Mouse (Mus musculus): ENCODE measurements around the gene Rtn4rl1. TPM values are rescaled to one million over a fixed set of nuclear protein-coding genes. Genes with fewer than 3 reads are reported as not detected.

Rtn4rl1 gene
- polyA plus RNA-seq, 1 experiment from 2014 or later = 4.2 TPM

DNA sequence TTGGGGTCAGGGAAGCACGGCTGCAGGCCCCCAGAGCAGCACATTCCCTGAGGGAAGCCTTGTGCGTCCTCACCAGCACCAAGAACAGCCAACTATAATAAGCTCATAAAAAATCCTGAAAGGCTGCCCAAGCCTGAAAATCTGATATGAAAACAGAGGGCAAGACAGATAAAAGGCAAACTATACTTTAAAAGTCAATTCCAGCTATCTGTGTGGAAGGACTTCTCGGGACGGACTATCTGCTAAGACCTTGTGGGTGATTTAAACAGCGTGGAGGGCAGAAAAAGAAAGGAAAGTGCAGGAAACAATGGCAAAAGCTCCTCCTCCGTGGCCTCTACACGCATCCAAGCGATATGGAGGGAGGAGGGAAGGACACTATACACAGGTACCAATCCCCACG, 111.2 kb downstream of the Rtn4rl1 start:
- Histone ChIP-seq H3K36me3 (ENCODE audit: control insufficient read depth, insufficient read depth, low read length) (peaks cover 80% of the 10 kb centered on the region), H3K9ac (ENCODE audit: low read depth, low read length) (no peak overlapping the region), H3K4me1 (ENCODE audit: control insufficient read depth, insufficient read depth, low read length) (no peaks in the 10 kb centered on the region), H3K27ac (ENCODE audit: low read depth, low read length) (no peak overlapping the region), H3K9me3 (ENCODE audit: control insufficient read depth, low read length) (no peaks in the 10 kb centered on the region), H3K4me3 (ENCODE audit: low read length) (no peak overlapping the region), H3K4me2 (replicated peaks; ENCODE audit: low read depth, low read length) (no peak overlapping the region), H3K27me3 (ENCODE audit: control insufficient read depth, insufficient read depth, low read length) (no peaks in the 10 kb centered on the region)
- WGBS = 82% methylated on average over 9 of the region's 9 CpGs
- no peak for ATAC-seq (ENCODE audit: low FRiP score, low TSS enrichment)

DNA sequence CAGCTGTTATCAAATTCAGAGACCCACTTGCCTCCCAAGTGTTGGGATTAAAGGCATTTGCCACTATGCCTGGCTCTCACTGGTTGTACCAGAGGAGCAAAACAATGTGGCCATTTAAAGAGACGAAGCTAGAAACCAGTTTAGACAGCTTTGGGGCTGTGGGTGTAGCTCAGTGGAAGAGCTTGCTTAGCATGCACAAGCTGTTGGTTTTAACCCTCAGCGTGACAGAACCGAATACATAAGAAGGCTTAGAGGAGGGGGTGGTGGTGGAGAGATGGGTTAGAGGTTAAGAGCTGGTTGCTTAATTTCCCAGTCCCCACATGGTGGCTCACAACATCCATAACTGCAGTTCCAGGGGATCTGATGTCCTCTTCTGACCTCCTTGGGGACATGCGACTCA, 115.1 kb downstream of the Rtn4rl1 start:
- H3K9ac ChIP-seq (ENCODE audit: low read depth, low read length) = no peak overlapping the region
- H3K4me2 ChIP-seq (replicated peaks; ENCODE audit: low read depth, low read length) = no peak overlapping the region
- H3K4me1 ChIP-seq (ENCODE audit: control insufficient read depth, insufficient read depth, low read length) = no peaks in the 10 kb centered on the region; the same call in 1 of the 2 replicates
- H3K9me3 ChIP-seq (ENCODE audit: control insufficient read depth, low read length) = no peaks in the 10 kb centered on the region
- H3K27me3 ChIP-seq (ENCODE audit: control insufficient read depth, insufficient read depth, low read length) = no peaks in the 10 kb centered on the region
- 90% methylated on average over 4 of the region's 4 CpGs for WGBS
- H3K4me3 ChIP-seq (ENCODE audit: low read length) = no peak overlapping the region
- ATAC-seq (ENCODE audit: low FRiP score, low TSS enrichment) = no peak
- no peak overlapping the region for H3K27ac ChIP-seq (ENCODE audit: low read depth, low read length)
- H3K36me3 ChIP-seq (ENCODE audit: control insufficient read depth, insufficient read depth, low read length) = peaks cover 76% of the 10 kb centered on the region

DNA sequence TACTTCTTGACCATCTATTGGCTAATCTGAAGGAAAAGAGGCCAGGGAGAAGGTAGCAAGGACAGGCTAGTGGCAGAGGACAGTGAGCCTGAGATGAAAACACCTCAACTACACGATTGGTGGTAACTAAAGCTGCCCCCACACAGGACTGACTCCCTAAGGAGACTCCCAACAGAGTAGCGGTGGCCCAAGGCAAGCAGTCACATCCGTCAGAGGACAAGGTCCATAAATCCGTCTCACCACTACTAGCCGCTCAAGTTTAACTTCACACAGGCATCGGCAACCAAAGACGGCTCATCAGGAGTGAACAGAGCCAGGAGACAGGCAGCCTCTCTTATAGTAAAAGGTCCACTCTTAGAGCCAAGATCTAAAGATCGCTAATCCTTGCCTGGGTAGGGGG, 117.2 kb downstream of the Rtn4rl1 start:
- ATAC-seq (ENCODE audit: low FRiP score, low TSS enrichment) = peak; percentile 81
- Histone ChIP-seq H3K4me2 (replicated peaks; ENCODE audit: low read depth, low read length) (no peak overlapping the region), H3K27me3 (ENCODE audit: control insufficient read depth, insufficient read depth, low read length) (no peaks in the 10 kb centered on the region), H3K4me1 (ENCODE audit: control insufficient read depth, insufficient read depth, low read length) (no peaks in the 10 kb centered on the region; the same call in 1 of the 2 replicates), H3K27ac (ENCODE audit: low read depth, low read length) (no peak overlapping the region), H3K9ac (ENCODE audit: low read depth, low read length) (no peak overlapping the region), H3K9me3 (ENCODE audit: control insufficient read depth, low read length) (no peaks in the 10 kb centered on the region), H3K4me3 (ENCODE audit: low read length) (no peak overlapping the region), H3K36me3 (ENCODE audit: control insufficient read depth, insufficient read depth, low read length) (peaks cover 86% of the 10 kb centered on the region)
- 34% methylated on average over 8 of the region's 8 CpGs for WGBS

DNA sequence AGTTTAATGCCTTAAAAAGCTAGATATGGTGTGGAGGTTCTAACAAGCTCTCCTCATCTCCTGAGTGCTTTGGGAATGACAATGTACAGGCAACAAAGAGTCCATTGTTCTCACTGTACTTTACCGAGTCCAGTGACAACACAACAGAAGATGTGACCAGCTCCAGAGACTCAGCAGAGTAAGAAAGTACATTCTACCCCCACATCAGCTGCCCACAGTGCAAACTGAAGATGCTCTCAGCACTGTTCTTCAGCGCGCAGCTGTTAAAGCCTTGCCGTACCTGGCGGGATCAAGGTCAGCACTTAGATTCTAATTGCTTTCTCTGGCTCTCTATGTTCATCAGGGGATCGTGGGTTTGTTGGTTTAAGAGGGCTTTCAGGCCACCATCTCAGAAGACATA, 118.2 kb downstream of the Rtn4rl1 start:
- Histone ChIP-seq H3K27me3 (ENCODE audit: control insufficient read depth, insufficient read depth, low read length) (no peaks in the 10 kb centered on the region), H3K9me3 (ENCODE audit: control insufficient read depth, low read length) (no peaks in the 10 kb centered on the region), H3K4me3 (ENCODE audit: low read length) (no peak overlapping the region), H3K36me3 (ENCODE audit: control insufficient read depth, insufficient read depth, low read length) (peaks cover 83% of the 10 kb centered on the region), H3K9ac (ENCODE audit: low read depth, low read length) (no peak overlapping the region), H3K4me2 (replicated peaks; ENCODE audit: low read depth, low read length) (no peak overlapping the region), H3K27ac (ENCODE audit: low read depth, low read length) (no peak overlapping the region), H3K4me1 (ENCODE audit: control insufficient read depth, insufficient read depth, low read length) (no peaks in the 10 kb centered on the region; the same call in 1 of the 2 replicates)
- ATAC-seq (ENCODE audit: low FRiP score, low TSS enrichment) = no peak
- WGBS = 89% methylated on average over 6 of the region's 6 CpGs

DNA sequence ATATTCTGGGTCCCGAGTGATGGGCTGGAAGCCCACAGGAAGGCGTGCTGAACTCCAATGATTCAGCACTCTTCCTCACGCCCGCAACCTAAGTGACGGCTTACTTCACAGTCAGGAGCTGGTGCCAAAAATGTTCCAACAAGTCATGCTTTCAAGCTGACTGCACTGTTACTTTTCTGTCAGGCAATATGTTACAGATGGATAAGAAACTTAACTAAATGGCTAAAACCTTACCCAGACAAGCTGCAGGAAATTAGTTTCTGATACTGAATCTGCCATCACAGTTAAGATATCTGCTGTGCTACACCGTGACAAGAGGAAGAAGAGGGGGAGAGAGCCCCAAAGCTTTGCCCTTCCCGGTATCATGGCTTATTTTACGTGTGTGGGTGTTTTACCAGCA, 120.3 kb downstream of the Rtn4rl1 start:
- no peak for ATAC-seq (ENCODE audit: low FRiP score, low TSS enrichment)
- no peaks in the 10 kb centered on the region for H3K9me3 ChIP-seq (ENCODE audit: control insufficient read depth, low read length)
- 86% methylated on average over 8 of the region's 8 CpGs for WGBS
- no peaks in the 10 kb centered on the region; the same call in 1 of the 2 replicates for H3K4me1 ChIP-seq (ENCODE audit: control insufficient read depth, insufficient read depth, low read length)
- H3K27ac ChIP-seq (ENCODE audit: low read depth, low read length) = no peak overlapping the region
- H3K4me3 ChIP-seq (ENCODE audit: low read length) = no peak overlapping the region
- H3K4me2 ChIP-seq (replicated peaks; ENCODE audit: low read depth, low read length) = no peak overlapping the region
- H3K27me3 ChIP-seq (ENCODE audit: control insufficient read depth, insufficient read depth, low read length) = no peaks in the 10 kb centered on the region
- H3K36me3 ChIP-seq (ENCODE audit: control insufficient read depth, insufficient read depth, low read length) = peaks cover 74% of the 10 kb centered on the region
- H3K9ac ChIP-seq (ENCODE audit: low read depth, low read length) = no peak overlapping the region

MicroRNAs encoded within 50 kb of the gene (microRNA counts, 519-probe panel; counts per million panel counts)
- 5,958 counts per million, percentile 60 among the panel's probes with 10 or more counts for microRNA mmu-miR-132
- not detected for microRNA mmu-miR-212

Small RNA genes lying within 50 kb of the gene (microRNA-seq; reads per million reads assigned to microRNA genes)
- gene Mir132 (484 reads per million, percentile 72 among the genes with 10 or more reads in this experiment), gene Mir212 (66.7 reads per million, percentile 48 among the genes with 10 or more reads in this experiment)

Other genes with a start within 250 kb of the Rtn4rl1 start
- 16.9 and 26.6 TPM in 2 replicates for gene Hic1, start 24.3 kb upstream of the Rtn4rl1 start, polyA plus RNA-seq (2014; fragmentation: Nextera tagmentation; extraction: Ambion mirVana)
- gene Ovca2, start 14.9 kb upstream of the Rtn4rl1 start, polyA plus RNA-seq (2014; fragmentation: Nextera tagmentation; extraction: Ambion mirVana) = 33.3 and 33.4 TPM in 2 replicates
- gene Dph1, start 2.5 kb upstream of the Rtn4rl1 start, polyA plus RNA-seq (2014; fragmentation: Nextera tagmentation; extraction: Ambion mirVana) = 25.7 and 29.2 TPM in 2 replicates
- 111 and 119 TPM in 2 replicates for gene Rpa1, start 154.5 kb downstream of the Rtn4rl1 start, polyA plus RNA-seq (2014; fragmentation: Nextera tagmentation; extraction: Ambion mirVana)
- gene Smyd4, start 154.7 kb downstream of the Rtn4rl1 start, polyA plus RNA-seq (2014; fragmentation: Nextera tagmentation; extraction: Ambion mirVana) = 10.4 and 17.8 TPM in 2 replicates
- 118 and 120 TPM in 2 replicates for gene Serpinf1, start 228.9 kb downstream of the Rtn4rl1 start, polyA plus RNA-seq (2014; fragmentation: Nextera tagmentation; extraction: Ambion mirVana)
- 3.9 and 8.4 TPM in 2 replicates for gene Serpinf2, start 245.8 kb downstream of the Rtn4rl1 start, polyA plus RNA-seq (2014; fragmentation: Nextera tagmentation; extraction: Ambion mirVana)

Measured in kidney, embryonic 14.5 days (tissue).